Mouse (Mus musculus) midbrain, embryonic 10.5 days (tissue): ENCODE measurements around the gene Gulp1. TPM values are rescaled to one million over a fixed set of nuclear protein-coding genes. Genes with fewer than 3 reads are reported as not detected.

ENCODE experiments used
- DNase-seq: peaks from one replicate; pipeline ENCODE4 v3.0.0-alpha.2; 2017; ENCODE audit warnings: low spot score
- H3K27ac ChIP-seq: fragments of 300-500 bp; sonication (generic); replicated peaks from 2 replicates; pipeline ENCODE4 v1.5.1; 2016; ENCODE audit warnings: mild to moderate bottlenecking
- H3K27me3 ChIP-seq: fragments of 300-500 bp; sonication (generic); 2 replicates; pipeline ENCODE4 v1.6.1; 2016; ENCODE audit warnings: low read depth, mild to moderate bottlenecking; ENCODE audit not compliant: poor library complexity, severe bottlenecking
- H3K36me3 ChIP-seq: fragments of 300-500 bp; sonication (generic); 2 replicates; pipeline ENCODE4 v1.6.1; 2016; ENCODE audit warnings: mild to moderate bottlenecking, moderate library complexity
- H3K4me1 ChIP-seq: fragments of 300-500 bp; sonication (generic); 2 replicates; pipeline ENCODE4 v1.6.1; 2016
- H3K4me3 ChIP-seq: fragments of 300-500 bp; sonication (generic); 2 replicates; pipeline ENCODE4 v1.5.1; 2016; ENCODE audit warnings: mild to moderate bottlenecking, moderate library complexity
- H3K9me3 ChIP-seq: fragments of 300-500 bp; sonication (generic); replicated peaks from 2 replicates; pipeline ENCODE4 v1.6.1; 2016; ENCODE audit warnings: mild to moderate bottlenecking
- WGBS: fragments of 180-500 bp; shearing (Covaris S2); methylation state at CpG from one replicate; pipeline ENCODE4 v1.1.7; 2016; 5-methylcytosine and 5-hydroxymethylcytosine counted together
- polyA plus RNA-seq: library from polyadenylated mRNA; unstranded; fragments of >200 nt; fragmentation: Nextera tagmentation; extraction: Ambion mirVana; gene quantifications from 2 replicates; pipeline ENCODE4 v1.2.1, GENCODE M21; 2016

The Gulp1 gene
- 21.8 and 26.0 TPM in 2 replicates for polyA plus RNA-seq

- Histone ChIP-seq H3K36me3 (no peaks in the 10 kb centered on the region), H3K4me1 (peaks cover 30% of the 10 kb centered on the region), H3K9me3 (no peaks in the 10 kb centered on the region), H3K27me3 (no peaks in the 10 kb centered on the region), H3K4me3 (peak within 1 kb of the TSS; percentile 84), H3K27ac (peak within 1 kb of the TSS; percentile 94)
- under 1% methylated on average over 55 of the region's 55 CpGs for WGBS
- peak; percentile 87 for DNase-seq
Measured at GRCm38 (mm10) chr1:44551461-44552370, at the start of gene Gulp1. Gene Gulp1 (plus strand): TSS chr1:44551511.

DNA sequence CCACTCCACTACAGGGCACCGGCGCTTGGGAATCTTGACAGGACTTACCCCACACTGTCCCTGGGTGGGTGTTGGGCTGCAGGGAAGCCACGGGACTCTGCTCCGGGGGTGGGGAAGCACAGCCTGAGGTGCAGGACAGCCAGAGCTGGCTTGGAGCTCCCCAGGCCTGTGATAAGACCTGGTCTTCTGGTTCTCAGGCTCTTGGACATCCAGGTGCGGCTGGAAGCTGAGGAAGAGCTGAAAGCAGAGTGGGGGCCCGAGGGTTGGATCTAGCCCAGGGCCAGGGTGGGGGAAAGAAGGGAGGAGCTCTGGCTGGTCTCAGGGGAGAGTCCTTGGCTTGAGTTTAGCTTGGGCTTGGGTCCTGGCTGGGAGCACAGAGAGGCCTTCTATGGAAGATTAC lies 1.1 kb upstream of the Gulp1 start:
- WGBS = 78% methylated on average over 6 of the region's 6 CpGs
- DNase-seq = no peak
- Histone ChIP-seq H3K9me3 (no peaks in the 10 kb centered on the region), H3K4me1 (peaks cover 30% of the 10 kb centered on the region), H3K4me3 (no peak overlapping the region), H3K36me3 (no peaks in the 10 kb centered on the region), H3K27ac (no peak overlapping the region), H3K27me3 (no peaks in the 10 kb centered on the region)

- Histone ChIP-seq H3K4me3 (peak overlapping the region; percentile 84), H3K27me3 (no peaks in the 10 kb centered on the region), H3K4me1 (peaks cover 30% of the 10 kb centered on the region), H3K9me3 (no peaks in the 10 kb centered on the region), H3K27ac (peak overlapping the region; percentile 94), H3K36me3 (no peaks in the 10 kb centered on the region)
- peak; percentile 78 for DNase-seq
- WGBS = 7% methylated on average over 15 of the region's 15 CpGs
Measured at GRCm38 (mm10) chr1:44552371-44552841, 1.1 kb downstream of the Gulp1 start.

DNA sequence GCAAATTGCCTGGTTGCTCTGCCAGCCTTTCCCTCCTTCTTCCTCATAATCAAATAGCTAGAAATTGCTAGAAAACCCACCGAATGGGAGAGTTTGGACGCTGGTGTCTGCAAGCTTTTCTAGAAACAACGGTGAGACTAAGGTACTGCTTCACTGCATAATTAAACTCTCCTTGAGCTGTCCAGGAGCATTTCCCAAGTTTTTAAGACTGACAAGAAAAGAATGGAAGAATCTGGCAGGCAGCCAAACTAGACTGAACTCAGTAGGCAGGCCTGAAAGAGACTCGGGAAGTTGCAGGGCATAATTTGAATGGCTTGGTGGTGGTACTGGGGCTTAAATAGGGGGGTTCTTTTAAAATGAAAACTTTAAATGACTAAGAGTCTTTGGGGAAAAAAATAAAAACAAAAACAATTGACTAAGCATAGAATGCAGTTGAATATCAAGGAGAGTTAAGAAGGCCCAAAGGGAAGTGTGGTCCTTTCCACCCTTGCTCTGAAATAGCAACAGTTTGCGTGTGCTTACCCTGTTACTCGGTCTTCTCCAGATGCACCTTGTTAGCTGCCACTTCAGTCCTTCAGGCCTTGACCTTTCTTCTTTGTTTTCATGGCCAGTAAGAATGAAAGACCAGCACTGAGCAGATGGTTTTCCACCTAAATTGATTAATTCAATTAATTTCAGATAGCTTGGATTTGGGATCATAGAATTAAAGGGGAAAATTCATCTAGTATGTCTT lies 2.0 kb downstream of the Gulp1 start:
- H3K36me3 ChIP-seq = no peaks in the 10 kb centered on the region
- H3K9me3 ChIP-seq = no peaks in the 10 kb centered on the region
- 55% methylated on average over 6 of the region's 6 CpGs for WGBS
- H3K27ac ChIP-seq = peak overlapping the region; percentile 33; the same call in 1 of the 2 replicates
- no peaks in the 10 kb centered on the region for H3K27me3 ChIP-seq
- H3K4me3 ChIP-seq = peak overlapping the region; percentile 84; the same call in 1 of the 2 replicates
- H3K4me1 ChIP-seq = peaks cover 30% of the 10 kb centered on the region
- DNase-seq = peak; percentile 23

DNA sequence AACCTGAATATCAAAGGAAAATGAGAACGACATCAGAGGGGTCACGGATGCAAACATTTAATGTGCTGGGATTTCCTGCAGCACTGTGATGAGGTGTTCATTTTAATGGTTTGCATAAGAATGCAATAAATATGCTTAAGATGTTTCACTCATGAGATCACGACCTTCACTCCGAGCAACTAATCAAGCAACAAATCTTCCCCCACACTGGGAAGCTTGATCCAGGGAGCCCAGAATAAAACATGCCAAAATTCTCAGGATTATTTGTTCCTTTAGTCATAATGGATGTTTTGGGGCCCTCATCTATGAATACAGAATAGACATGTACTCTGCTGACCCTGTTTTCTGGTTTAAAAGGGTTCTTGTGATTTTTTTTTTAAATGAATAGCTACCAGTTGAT lies 16.1 kb downstream of the Gulp1 start:
- no peaks in the 10 kb centered on the region for H3K36me3 ChIP-seq
- no peaks in the 10 kb centered on the region for H3K4me1 ChIP-seq
- no peaks in the 10 kb centered on the region for H3K27me3 ChIP-seq
- H3K9me3 ChIP-seq = no peaks in the 10 kb centered on the region
- WGBS = 87% methylated on average over 4 of the region's 4 CpGs
- no peak for DNase-seq
- no peak overlapping the region for H3K4me3 ChIP-seq
- H3K27ac ChIP-seq = no peak overlapping the region

DNA sequence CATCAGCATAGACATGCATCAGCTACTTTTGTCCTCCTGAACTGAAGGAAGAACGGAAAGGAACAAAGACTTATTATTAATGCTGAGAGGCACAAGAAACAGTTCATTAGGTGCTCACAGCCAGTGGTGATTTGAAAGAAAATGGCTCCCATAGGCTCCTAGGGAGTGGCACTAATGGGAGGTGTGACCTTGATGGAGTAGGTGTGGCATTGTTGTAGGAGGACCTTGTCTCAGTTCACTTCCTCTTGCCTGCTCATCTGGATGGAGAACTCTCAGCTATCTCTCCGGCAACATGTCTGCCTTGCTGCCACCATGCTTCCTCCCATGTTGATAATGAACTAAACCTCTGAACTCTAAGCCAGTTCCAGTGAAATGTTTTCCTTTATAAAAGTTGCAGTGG lies 17.0 kb downstream of the Gulp1 start:
- Histone ChIP-seq H3K36me3 (no peaks in the 10 kb centered on the region), H3K27me3 (no peaks in the 10 kb centered on the region), H3K9me3 (no peaks in the 10 kb centered on the region), H3K4me1 (no peaks in the 10 kb centered on the region), H3K27ac (no peak overlapping the region), H3K4me3 (no peak overlapping the region)
- 88% methylated on average over 2 of the region's 2 CpGs for WGBS
- no peak for DNase-seq

DNA sequence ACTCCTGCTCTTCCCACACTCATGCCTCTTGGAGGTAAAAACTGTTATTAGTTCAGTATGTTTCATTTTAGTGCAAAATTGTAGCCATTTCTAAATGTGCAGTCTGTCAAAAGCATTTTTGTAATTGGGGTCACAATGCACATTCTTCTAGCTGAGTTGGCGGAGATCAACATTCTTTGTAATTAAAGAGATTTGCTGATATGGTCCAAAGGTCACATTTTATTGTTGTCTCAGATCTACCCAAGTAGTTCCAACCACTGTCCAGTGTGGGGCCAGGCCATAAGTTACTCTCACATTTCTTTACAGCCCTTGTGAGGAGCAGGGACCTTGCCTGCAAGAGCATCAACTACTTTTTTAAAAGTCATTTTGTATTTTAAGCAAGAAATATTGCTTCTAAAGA lies 24.7 kb downstream of the Gulp1 start:
- no peak for DNase-seq
- Histone ChIP-seq H3K27me3 (no peaks in the 10 kb centered on the region), H3K4me1 (no peaks in the 10 kb centered on the region), H3K9me3 (no peaks in the 10 kb centered on the region), H3K36me3 (no peaks in the 10 kb centered on the region), H3K27ac (no peak overlapping the region), H3K4me3 (no peak overlapping the region)
- WGBS = 74% methylated on average over 1 of the region's 1 CpGs

GRCm38 (mm10) chr1:44576610-44577009 lies 25.3 kb downstream of the Gulp1 start:
- no peak for DNase-seq
- no peaks in the 10 kb centered on the region for H3K27me3 ChIP-seq
- no peak overlapping the region for H3K4me3 ChIP-seq
- H3K36me3 ChIP-seq = no peaks in the 10 kb centered on the region
- H3K4me1 ChIP-seq = no peaks in the 10 kb centered on the region
- 85% methylated on average over 2 of the region's 2 CpGs for WGBS
- H3K9me3 ChIP-seq = no peaks in the 10 kb centered on the region
- H3K27ac ChIP-seq = no peak overlapping the region

- Histone ChIP-seq H3K4me1 (peaks cover 9% of the 10 kb centered on the region), H3K27ac (no peak overlapping the region), H3K4me3 (no peak overlapping the region), H3K27me3 (no peaks in the 10 kb centered on the region), H3K9me3 (no peaks in the 10 kb centered on the region), H3K36me3 (no peaks in the 10 kb centered on the region)
- WGBS = 72% methylated on average over 3 of the region's 3 CpGs
- no peak for DNase-seq
Measured at GRCm38 (mm10) chr1:44580390-44580789, 29.1 kb downstream of the Gulp1 start.

DNA sequence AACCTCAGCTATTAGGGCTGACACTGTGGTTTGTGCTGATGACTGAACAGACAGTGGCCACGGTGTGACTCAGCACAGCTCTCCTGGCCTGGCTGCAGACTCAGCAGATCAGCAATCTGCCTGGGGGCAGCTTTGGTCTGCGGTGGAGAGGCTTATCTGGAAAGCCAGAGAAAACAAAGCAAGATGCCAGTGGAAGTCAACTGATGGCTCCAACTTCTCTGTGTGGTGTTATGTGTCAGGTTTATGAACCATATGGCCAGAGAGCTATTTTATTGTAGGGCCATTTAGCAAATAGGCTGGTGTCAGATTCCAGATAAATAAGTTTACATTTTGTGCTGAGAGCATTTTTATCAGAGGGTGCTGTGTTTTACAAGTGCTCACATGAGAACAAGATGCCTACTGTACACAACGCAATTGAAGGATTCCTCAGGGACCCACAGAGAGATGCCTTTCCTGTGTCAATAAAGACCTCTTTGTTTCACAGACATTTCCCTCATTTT lies 33.6 kb downstream of the Gulp1 start:
- Histone ChIP-seq H3K27ac (no peak overlapping the region), H3K4me3 (no peak overlapping the region), H3K27me3 (no peaks in the 10 kb centered on the region), H3K36me3 (no peaks in the 10 kb centered on the region), H3K9me3 (no peaks in the 10 kb centered on the region), H3K4me1 (peaks cover 9% of the 10 kb centered on the region)
- peak; percentile 40 for DNase-seq
- WGBS = 33% methylated on average over 3 of the region's 3 CpGs

DNA sequence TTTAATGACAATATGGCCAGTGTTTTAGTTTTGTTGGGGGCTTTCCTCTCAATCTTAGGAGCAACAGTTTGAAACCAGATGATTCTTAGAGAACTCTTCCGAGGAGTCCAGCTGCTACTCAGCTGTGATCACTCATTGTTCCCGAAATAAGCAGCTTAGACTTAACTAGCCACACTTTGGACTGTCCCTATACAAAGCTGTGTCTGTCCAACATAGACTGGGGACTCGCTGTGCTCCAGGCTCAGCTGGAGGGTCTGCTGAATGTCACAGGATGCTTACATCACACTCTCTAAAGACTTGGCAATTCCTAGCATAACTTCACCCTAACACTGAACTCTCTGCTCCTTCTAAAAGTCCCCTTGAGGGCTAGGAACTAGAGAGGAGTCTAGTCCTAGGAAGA lies 40.4 kb downstream of the Gulp1 start:
- 14% methylated on average over 3 of the region's 3 CpGs for WGBS
- Histone ChIP-seq H3K4me3 (no peak overlapping the region), H3K36me3 (no peaks in the 10 kb centered on the region), H3K27ac (no peak overlapping the region; the same call in 1 of the 2 replicates), H3K4me1 (peaks cover 22% of the 10 kb centered on the region), H3K9me3 (no peaks in the 10 kb centered on the region), H3K27me3 (no peaks in the 10 kb centered on the region)
- peak; percentile 41 for DNase-seq

DNA sequence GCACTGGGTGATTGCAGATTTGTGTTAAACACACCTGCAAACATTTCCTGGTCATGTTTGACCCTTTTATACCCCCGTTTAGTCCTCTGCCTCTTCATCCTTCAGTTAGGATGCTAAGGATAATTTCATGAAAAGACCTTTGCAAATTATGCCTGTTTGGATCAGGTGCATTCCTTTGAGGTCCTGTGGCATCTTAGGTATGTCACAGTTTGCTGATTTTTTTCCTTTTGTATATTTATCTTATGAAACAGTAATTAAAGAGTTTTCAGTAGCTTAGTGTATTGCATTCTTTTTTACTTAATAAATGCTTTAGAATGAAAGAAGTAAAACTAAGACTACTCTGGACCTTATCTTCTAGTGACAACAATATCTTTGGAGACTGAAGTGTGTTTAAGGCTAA lies 41.8 kb downstream of the Gulp1 start:
- Histone ChIP-seq H3K9me3 (no peaks in the 10 kb centered on the region), H3K36me3 (no peaks in the 10 kb centered on the region), H3K4me1 (peaks cover 22% of the 10 kb centered on the region), H3K27ac (no peak overlapping the region), H3K4me3 (no peak overlapping the region), H3K27me3 (no peaks in the 10 kb centered on the region)
- no peak for DNase-seq
- WGBS = 76% methylated on average over 1 of the region's 1 CpGs
